Mouse (Mus musculus) spleen, adult 2 months (tissue): ENCODE results near the gene Frmd8.

Source experiments
- CTCF ChIP-seq: fragments of 200-500 bp; IDR thresholded peaks from 2 replicates; pipeline ENCODE4 v1.5.1; 2011; ENCODE audit warnings: mild to moderate bottlenecking, inconsistent platforms; ENCODE audit not compliant: insufficient read depth, insufficient read length, insufficient replicate concordance; ENCODE audit errors: extremely low read depth
- POLR2A ChIP-seq: fragments of 200-500 bp; IDR thresholded peaks from 2 replicates; pipeline ENCODE4 v1.6.1; 2011; ENCODE audit warnings: low read depth, low read length, inconsistent platforms

GRCm38 (mm10) chr19:5815010-5815409 is 60.1 kb downstream of the Frmd8 start:
- TF ChIP-seq CTCF, result no peak
- no peak for TF ChIP-seq POLR2A
